Mouse (Mus musculus) midbrain, postnatal 0 days (tissue): ENCODE results near the gene Acat1. TPM values are rescaled to one million over a fixed set of nuclear protein-coding genes. Genes with fewer than 3 reads are reported as not detected.
A peak's percentile ranks its signal among the peaks of the same experiment; 100 is the strongest.

Experiments
- ATAC-seq: fragments of 200-750 bp; cut with Nextera tagmentation; 2 replicates; pipeline ENCODE4 v1.8.0; 2017; ENCODE audit warnings: moderate number of reproducible peaks, mild to moderate bottlenecking, moderate TSS enrichment, moderate library complexity; ENCODE audit not compliant: low FRiP score
- DNase-seq: peaks from one replicate; pipeline ENCODE4 v3.0.0-alpha.2; 2015; ENCODE audit warnings: low spot score
- H3K27ac ChIP-seq: fragments of 300-500 bp; sonication (generic); 2 replicates; pipeline ENCODE4 v1.5.1; 2014; ENCODE audit warnings: low read depth, mild to moderate bottlenecking, low read length, mixed read lengths
- H3K27me3 ChIP-seq: fragments of 300-500 bp; sonication (generic); 2 replicates; pipeline ENCODE4 v1.6.1; 2014; ENCODE audit warnings: low read length, control low read depth, mixed read lengths; ENCODE audit not compliant: insufficient read depth
- H3K36me3 ChIP-seq: fragments of 300-500 bp; sonication (generic); 2 replicates; pipeline ENCODE4 v1.6.1; 2014; ENCODE audit warnings: low read length, control low read depth, mixed read lengths; ENCODE audit not compliant: insufficient read depth
- H3K4me1 ChIP-seq: fragments of 300-500 bp; sonication (generic); 2 replicates; pipeline ENCODE4 v1.6.1; 2014; ENCODE audit warnings: mild to moderate bottlenecking, control low read depth, antibody characterized with exemption, low read length, mixed read lengths; ENCODE audit not compliant: insufficient read depth
- H3K4me2 ChIP-seq: fragments of 300-500 bp; sonication (generic); 2 replicates; pipeline ENCODE4 v1.6.1; 2014; ENCODE audit warnings: low read depth, mild to moderate bottlenecking, low read length, mixed read lengths; ENCODE audit not compliant: poor library complexity, severe bottlenecking
- H3K4me3 ChIP-seq: fragments of 300-500 bp; sonication (generic); 2 replicates; pipeline ENCODE4 v1.5.1; 2014; ENCODE audit warnings: low read depth, mild to moderate bottlenecking, low read length, moderate library complexity
- H3K9ac ChIP-seq: fragments of 300-500 bp; sonication (generic); replicated peaks from 2 replicates; pipeline ENCODE4 v1.6.1; 2014; ENCODE audit warnings: mild to moderate bottlenecking, low read length, moderate library complexity, mixed read lengths; ENCODE audit not compliant: poor library complexity, severe bottlenecking
- H3K9me3 ChIP-seq: fragments of 300-500 bp; sonication (generic); 2 replicates; pipeline ENCODE4 v1.6.1; 2016; ENCODE audit warnings: low read length, control low read depth
- CTCF ChIP-seq: IDR thresholded peaks from 2 replicates; pipeline ENCODE4 v1.5.1; 2016; ENCODE audit warnings: antibody characterized with exemption, mild to moderate bottlenecking
- WGBS: fragments of 180-500 bp; shearing (Covaris S2); extraction: QIAGEN DNeasy Blood & Tissue Kit; methylation state at CpG from one replicate; pipeline ENCODE4 v1.1.7; 2014; 5-methylcytosine and 5-hydroxymethylcytosine counted together
- polyA plus RNA-seq: library from polyadenylated mRNA; unstranded; fragments of >200 nt; fragmentation: Nextera tagmentation; extraction: Ambion mirVana; gene quantifications from 2 replicates; pipeline ENCODE4 v1.2.1, GENCODE M21; 2015
- total RNA-seq: library from RNA; depleted of rRNA; stranded (reverse); fragments of >200 nt; gene quantifications from 2 replicates; pipeline ENCODE4 v1.2.3, GENCODE M21; 2014; rRNA removed

Gene Acat1
- total and polyA plus RNA-seq, 2 experiments from 2014 or later = 130 to 169 TPM

- H3K27ac ChIP-seq = peak overlapping the region; percentile 83
- H3K9ac ChIP-seq = peak overlapping the region; percentile 61
- no peaks in the 10 kb centered on the region for H3K36me3 ChIP-seq
- WGBS = 1% methylated on average over 32 of the region's 34 CpGs
- H3K4me1 ChIP-seq = peaks cover 3% of the 10 kb centered on the region; the same call in 1 of the 2 replicates
- H3K9me3 ChIP-seq = no peaks in the 10 kb centered on the region
- peak overlapping the region; percentile 62 for H3K4me2 ChIP-seq
- no peak for TF ChIP-seq CTCF
- peak; percentile 10 for DNase-seq
- H3K27me3 ChIP-seq = no peaks in the 10 kb centered on the region
- H3K4me3 ChIP-seq = peak overlapping the region; percentile 73
- no peak for ATAC-seq
Measured at GRCm38 (mm10) chr9:53537336-53537965, 72.7 kb downstream of the Acat1 start.

- Histone ChIP-seq H3K27me3 (no peaks in the 10 kb centered on the region), H3K9ac (peak within 1 kb of the TSS; percentile 61), H3K27ac (peak within 1 kb of the TSS; percentile 83), H3K4me2 (peak within 1 kb of the TSS; percentile 80), H3K36me3 (no peaks in the 10 kb centered on the region; the same call in 1 of the 2 replicates), H3K4me1 (peaks cover 3% of the 10 kb centered on the region; the same call in 1 of the 2 replicates), H3K9me3 (no peaks in the 10 kb centered on the region), H3K4me3 (peak within 1 kb of the TSS; percentile 73)
- peak; percentile 58 for TF ChIP-seq CTCF
- WGBS = under 1% methylated on average over 69 of the region's 69 CpGs
- peak; percentile 99 for DNase-seq
- ATAC-seq = peak; percentile 100
Measured at GRCm38 (mm10) chr9:53536558-53537320, 73.4 kb downstream of the Acat1 start, which contains the start of the genes Atm and Npat. TSS of gene Atm (minus strand) at chr9:53536740. TSS of gene Npat (plus strand) at chr9:53537047.

GRCm38 (mm10) chr9:53535416-53536320 is 74.5 kb downstream of the Acat1 start:
- Histone ChIP-seq H3K4me3 (peak overlapping the region; percentile 73), H3K4me1 (peaks cover 3% of the 10 kb centered on the region; the same call in 1 of the 2 replicates), H3K27me3 (no peaks in the 10 kb centered on the region), H3K9me3 (no peaks in the 10 kb centered on the region), H3K27ac (peak overlapping the region; percentile 62), H3K36me3 (peaks cover 3% of the 10 kb centered on the region; the same call in 1 of the 2 replicates), H3K4me2 (peak overlapping the region; percentile 80), H3K9ac (peak overlapping the region; percentile 57; the same call in 1 of the 2 replicates)
- DNase-seq (peak; percentile 2), ATAC-seq (no peak)
- 20% methylated on average over 17 of the region's 17 CpGs for WGBS
- TF ChIP-seq CTCF = no peak

Other genes starting within 250 kb of the Acat1 start
- 5.9 TPM in 2 replicates for gene Kdelc2, start 226.4 kb downstream of the Acat1 start, total RNA-seq
- gene Kdelc2, start 226.4 kb downstream of the Acat1 start, polyA plus RNA-seq = 6.4 and 7.0 TPM in 2 replicates
- gene 4930550C14Rik, start 208.1 kb downstream of the Acat1 start, total RNA-seq = 0.71 TPM in 1 of 2 replicates, not detected in the other
- 0.36 and 0.49 TPM in 2 replicates for gene 4930550C14Rik, start 208.1 kb downstream of the Acat1 start, polyA plus RNA-seq
- gene Atm, start 73.6 kb downstream of the Acat1 start, total RNA-seq = 6.7 and 9.7 TPM in 2 replicates
- 3.2 and 4.4 TPM in 2 replicates for gene Atm, start 73.6 kb downstream of the Acat1 start, polyA plus RNA-seq
- gene Npat, start 73.3 kb downstream of the Acat1 start, total RNA-seq = 11.3 and 15.1 TPM in 2 replicates
- 7.8 and 8.3 TPM in 2 replicates for gene Npat, start 73.3 kb downstream of the Acat1 start, polyA plus RNA-seq
- 45.3 and 47.0 TPM in 2 replicates for gene Cul5, start 59.6 kb upstream of the Acat1 start, total RNA-seq
- gene Cul5, start 59.6 kb upstream of the Acat1 start, polyA plus RNA-seq = 31.5 and 36.6 TPM in 2 replicates
- 1.2 and 2.5 TPM in 2 replicates for gene Rab39, start 95.8 kb upstream of the Acat1 start, total RNA-seq
- 0.83 and 1.5 TPM in 2 replicates for gene Rab39, start 95.8 kb upstream of the Acat1 start, polyA plus RNA-seq
- gene Slc35f2, start 161.2 kb upstream of the Acat1 start, total RNA-seq = 14.8 and 15.4 TPM in 2 replicates
- 15.3 and 16.5 TPM in 2 replicates for gene Slc35f2, start 161.2 kb upstream of the Acat1 start, polyA plus RNA-seq
- not detected in 2 replicates for gene Sln, start 239.8 kb upstream of the Acat1 start, total RNA-seq
- gene Sln, start 239.8 kb upstream of the Acat1 start, polyA plus RNA-seq = 0.15 TPM in 1 of 2 replicates, not detected in the other